Comparison of ENCODE assay signal across 9 mouse cellular contexts in genomic region chr13:101509946-101510345, GRCm38 (mm10).
DNase-seq lines count a peak whose midpoint lies in the region; ATAC-seq lines count a peak whose summit lies in the region.
"Had no signal": no experiment of that assay in that cellular context is flagged by ENCODE, and none has a peak within 500 bp of the region (broad histone marks: within the 10 kb centered on the region; RNA-seq: fewer than 3 reads in every experiment).

No protein-coding gene starts in this region.

- H3K27me3 ChIP-seq in forebrain, embryonic 11.5 days (ENCODE audit: control insufficient read depth, insufficient read depth, low read length) = no peaks in the 10 kb centered on the region
- no peaks in the 10 kb centered on the region for H3K27me3 ChIP-seq in forebrain, embryonic 16.5 days (replicated peaks; ENCODE audit: control insufficient read depth, insufficient read depth, low read length)
- H3K27me3 ChIP-seq: heart, embryonic 15.5 days had no signal

- no peaks in the 10 kb centered on the region for H3K36me3 ChIP-seq in forebrain, embryonic 11.5 days (ENCODE audit: control insufficient read depth, insufficient read depth, low read length)
- H3K36me3 ChIP-seq in forebrain, embryonic 16.5 days (ENCODE audit: control insufficient read depth, insufficient read depth) = no peaks in the 10 kb centered on the region
- H3K36me3 ChIP-seq: heart, embryonic 15.5 days had no signal

- H3K4me3 ChIP-seq in forebrain, embryonic 11.5 days (ENCODE audit: low read depth, low read length) = no peak overlapping the region
- H3K4me3 ChIP-seq in forebrain, embryonic 16.5 days (replicated peaks; ENCODE audit: low read length) = no peak overlapping the region
- H3K4me3 ChIP-seq: heart, embryonic 15.5 days had no signal

- no peak overlapping the region for H3K4me2 ChIP-seq in forebrain, embryonic 11.5 days (ENCODE audit: low read depth, low read length, severe bottlenecking)
- no peak overlapping the region for H3K4me2 ChIP-seq in forebrain, embryonic 16.5 days (ENCODE audit: low read length)
- H3K4me2 ChIP-seq: heart, embryonic 15.5 days had no signal

- no peak overlapping the region for H3K27ac ChIP-seq in forebrain, embryonic 11.5 days (ENCODE audit: low read depth, low read length)
- no peak overlapping the region for H3K27ac ChIP-seq in forebrain, embryonic 16.5 days (ENCODE audit: low read length)
- H3K27ac ChIP-seq: heart, embryonic 15.5 days had no signal

- no peaks in the 10 kb centered on the region for H3K4me1 ChIP-seq in forebrain, embryonic 11.5 days (replicated peaks; ENCODE audit: control insufficient read depth, insufficient read depth, low read length)
- H3K4me1 ChIP-seq in forebrain, embryonic 16.5 days (replicated peaks; ENCODE audit: control insufficient read depth, insufficient read depth, low read length) = no peaks in the 10 kb centered on the region
- H3K4me1 ChIP-seq: heart, embryonic 15.5 days had no signal

- peak; percentile 55; the same call in 1 of the 2 replicates for ATAC-seq in forebrain, embryonic 11.5 days (replicated peaks; ENCODE audit: low FRiP score)
- no peak for ATAC-seq in forebrain, embryonic 16.5 days

- H3K9ac ChIP-seq in forebrain, embryonic 11.5 days (ENCODE audit: low read length) = no peak overlapping the region
- no peak overlapping the region for H3K9ac ChIP-seq in forebrain, embryonic 16.5 days (replicated peaks; ENCODE audit: low read depth, low read length)
- H3K9ac ChIP-seq: heart, embryonic 15.5 days had no signal

- WGBS in forebrain, embryonic 11.5 days = 67% methylated on average over 1 of the region's 1 CpGs
- WGBS in forebrain, embryonic 16.5 days = 68% methylated on average over 1 of the region's 1 CpGs

- H3K9me3 ChIP-seq in forebrain, embryonic 11.5 days (ENCODE audit: control insufficient read depth, low read length) = no peaks in the 10 kb centered on the region
- H3K9me3 ChIP-seq in forebrain, embryonic 16.5 days (ENCODE audit: control insufficient read depth, low read length) = no peaks in the 10 kb centered on the region
- H3K9me3 ChIP-seq: heart, embryonic 15.5 days had no signal

- DNase-seq in forebrain, embryonic 11.5 days (ENCODE audit: low spot score) = no peak
- peak; percentile 16 for DNase-seq in urinary bladder, postnatal 14 days (ENCODE audit: low spot score)
- DNase-seq in urinary bladder, adult 18-20 months (ENCODE audit: low spot score in 2 of 2) = no peak
- DNase-seq in induced T-regulatory cell, adult 2 months (ENCODE audit: low read depth) = peak; percentile 83
- peak; percentile 77 for DNase-seq in lung, postnatal 36 days
- DNase-seq in thymus, postnatal 36 days = peak; percentile 41 to 60
- no peak for DNase-seq in right cerebral cortex, postnatal 4 days

Comparison
In these comparisons a context has a peak if more than half of its experiments do, and no peak if none do; other contexts are left out.
1. DNase-seq: peak in urinary bladder, postnatal 14 days (single experiment), induced T-regulatory cell, adult 2 months (single experiment), lung, postnatal 36 days (single experiment) and thymus, postnatal 36 days (2 of 2); none in forebrain, embryonic 11.5 days (single experiment), urinary bladder, adult 18-20 months (0 of 2) and right cerebral cortex, postnatal 4 days (single experiment).